Mouse (Mus musculus): ENCODE results near the gene Exoc4. TPM values are rescaled to one million over a fixed set of nuclear protein-coding genes. Genes with fewer than 3 reads are reported as not detected.

The Exoc4 gene
- polyA plus RNA-seq, 1 experiment from 2014 or later: 33.1 TPM

DNA sequence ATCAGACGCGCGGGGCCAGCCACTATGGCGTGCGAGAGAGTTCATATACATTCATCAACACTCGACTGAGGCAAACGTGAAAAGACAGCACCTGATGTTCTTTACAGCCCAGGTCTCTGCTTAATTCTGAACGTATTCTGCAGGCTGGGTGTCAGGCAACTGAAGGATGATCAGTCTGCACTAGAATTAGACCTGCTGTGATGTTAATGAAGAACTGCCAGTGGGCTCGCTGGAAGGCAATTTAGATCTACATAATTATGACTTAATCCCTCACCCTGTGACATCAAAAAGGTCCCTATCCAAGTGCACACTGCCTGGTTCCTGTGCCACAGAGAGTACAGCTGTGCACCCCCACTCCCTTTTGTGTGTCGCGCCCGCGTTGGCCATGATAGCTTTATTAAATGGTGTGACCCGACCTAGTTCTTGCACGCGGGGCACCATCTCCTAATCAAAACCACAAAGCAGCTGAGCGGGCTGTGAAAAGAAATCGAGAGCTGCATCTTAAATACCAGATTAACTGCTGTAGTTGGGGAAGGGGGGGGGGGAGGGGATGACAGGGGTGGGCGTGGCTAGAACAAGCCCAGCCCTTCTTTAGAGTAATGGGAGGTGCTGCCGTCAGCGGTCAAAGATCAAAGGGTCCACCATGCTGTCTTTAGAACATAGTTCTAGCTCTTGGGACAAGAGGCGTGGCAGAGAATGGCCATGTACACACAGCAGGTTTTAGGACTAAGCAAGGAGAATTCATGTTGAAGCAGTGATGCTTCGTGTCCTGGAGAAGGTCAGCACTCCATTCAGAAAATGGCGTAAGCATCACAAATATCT, 743.5 kb downstream of the Exoc4 start:
- 56% methylated on average over 24 of the region's 24 CpGs for WGBS

DNA sequence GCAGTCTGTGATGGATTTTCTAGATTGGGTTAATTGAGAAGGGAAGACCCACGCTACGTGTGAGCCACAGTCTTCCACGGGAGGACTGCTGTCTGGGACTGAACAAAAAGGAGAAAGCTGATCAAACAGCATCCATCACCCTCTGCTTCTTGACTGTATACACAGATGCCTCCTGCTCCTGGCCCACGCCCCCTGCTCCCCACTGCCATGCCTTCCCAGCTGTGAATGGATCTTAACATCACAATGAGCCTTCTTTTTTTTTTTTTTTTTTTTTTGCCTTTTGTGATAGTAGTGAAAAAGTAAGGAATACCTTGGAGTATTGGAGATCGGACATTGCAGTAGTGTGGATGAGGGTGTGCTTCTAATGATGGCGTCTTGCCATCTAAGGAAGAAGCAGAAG, 745.0 kb downstream of the Exoc4 start:
- no peak for DNase-seq
- TF ChIP-seq CTCF (IDR thresholded peaks at IDR 0.05; ENCODE audit: low read depth): no peak
- no peak overlapping the region for H3K9ac ChIP-seq
- no peaks in the 10 kb centered on the region for H3K27me3 ChIP-seq (ENCODE audit: insufficient read depth, low read length)
- no peak overlapping the region for H3K4me3 ChIP-seq (ENCODE audit: low read depth, low read length)
- no peak overlapping the region for H3K4me2 ChIP-seq
- no peaks in the 10 kb centered on the region for H3K36me3 ChIP-seq (ENCODE audit: insufficient read depth)
- H3K27ac ChIP-seq (ENCODE audit: low read depth): no peak overlapping the region
- H3K9me3 ChIP-seq (ENCODE audit: low read depth, low read length): no peaks in the 10 kb centered on the region
- WGBS: 46% methylated on average over 6 of the region's 6 CpGs
- H3K4me1 ChIP-seq (ENCODE audit: insufficient read depth): no peaks in the 10 kb centered on the region
- no peak for ATAC-seq (ENCODE audit: insufficient read depth)

More for the DNA sequence above, 743.5 kb downstream of the Exoc4 start:
- no peak overlapping the region for H3K4me2 ChIP-seq
- H3K9ac ChIP-seq: no peak overlapping the region
- no peak for ATAC-seq (ENCODE audit: insufficient read depth)
- H3K27me3 ChIP-seq (ENCODE audit: insufficient read depth, low read length): no peaks in the 10 kb centered on the region
- no peak for TF ChIP-seq CTCF (IDR thresholded peaks at IDR 0.05; ENCODE audit: low read depth)
- no peaks in the 10 kb centered on the region for H3K4me1 ChIP-seq (ENCODE audit: insufficient read depth)
- no peak for DNase-seq
- no peak overlapping the region for H3K27ac ChIP-seq (ENCODE audit: low read depth)
- no peaks in the 10 kb centered on the region for H3K36me3 ChIP-seq (ENCODE audit: insufficient read depth)
- H3K9me3 ChIP-seq (ENCODE audit: low read depth, low read length): no peaks in the 10 kb centered on the region
- H3K4me3 ChIP-seq (ENCODE audit: low read depth, low read length): no peak overlapping the region

DNA sequence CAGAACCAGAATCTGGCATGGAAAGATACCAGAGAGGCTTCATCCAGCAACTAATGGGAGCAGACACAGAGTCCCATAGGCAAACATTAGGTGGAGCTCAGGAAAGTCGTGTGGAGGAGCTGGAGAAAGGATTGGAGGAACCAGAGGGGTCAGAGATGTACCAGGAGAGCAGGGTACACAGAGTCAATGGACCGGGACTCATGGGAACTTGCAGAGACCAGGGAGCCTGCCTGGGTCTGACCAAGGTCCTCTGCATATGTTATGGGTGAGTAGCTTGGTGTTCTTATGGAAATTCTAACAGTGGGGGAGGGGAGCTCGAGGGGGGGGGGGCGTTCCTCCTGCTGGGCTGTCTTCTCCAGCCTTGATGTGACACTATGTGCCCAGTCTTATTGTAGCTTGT, 749.7 kb downstream of the Exoc4 start:
- no peak overlapping the region for H3K9ac ChIP-seq
- H3K36me3 ChIP-seq (ENCODE audit: insufficient read depth): no peaks in the 10 kb centered on the region
- no peak for ATAC-seq (ENCODE audit: insufficient read depth)
- TF ChIP-seq CTCF (IDR thresholded peaks at IDR 0.05; ENCODE audit: low read depth): no peak
- no peak overlapping the region for H3K4me3 ChIP-seq (ENCODE audit: low read depth, low read length)
- no peak overlapping the region for H3K27ac ChIP-seq (ENCODE audit: low read depth)
- DNase-seq: no peak
- H3K9me3 ChIP-seq (ENCODE audit: low read depth, low read length): no peaks in the 10 kb centered on the region
- WGBS: 23% methylated on average over 4 of the region's 4 CpGs
- no peaks in the 10 kb centered on the region for H3K4me1 ChIP-seq (ENCODE audit: insufficient read depth)
- no peak overlapping the region for H3K4me2 ChIP-seq
- H3K27me3 ChIP-seq (ENCODE audit: insufficient read depth, low read length): no peaks in the 10 kb centered on the region

DNA sequence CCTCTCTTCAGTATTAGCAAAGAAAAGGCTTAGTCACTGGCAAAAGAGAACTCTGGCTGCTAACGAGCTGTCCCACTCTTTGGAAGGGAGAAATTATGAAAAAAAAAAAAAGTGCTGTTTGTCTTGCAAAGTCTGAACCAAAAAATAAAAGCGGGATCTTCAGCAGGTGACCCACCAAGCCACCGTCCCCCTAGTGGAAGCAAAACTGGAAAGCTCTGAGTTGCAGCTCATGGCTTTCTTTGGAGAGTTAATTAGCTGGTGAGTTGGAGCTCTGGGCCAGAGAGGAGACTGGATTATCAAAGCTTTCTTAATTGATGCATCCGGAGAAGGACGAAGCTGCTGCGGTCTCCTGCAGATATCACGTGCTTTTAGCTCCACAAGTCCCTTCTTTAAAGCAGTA, 750.6 kb downstream of the Exoc4 start:
- ATAC-seq (ENCODE audit: insufficient read depth) (no peak), DNase-seq (no peak)
- no peak overlapping the region for H3K4me3 ChIP-seq (ENCODE audit: low read depth, low read length)
- no peak overlapping the region for H3K4me2 ChIP-seq
- no peak overlapping the region for H3K27ac ChIP-seq (ENCODE audit: low read depth)
- H3K4me1 ChIP-seq (ENCODE audit: insufficient read depth): no peaks in the 10 kb centered on the region
- H3K36me3 ChIP-seq (ENCODE audit: insufficient read depth): no peaks in the 10 kb centered on the region
- 30% methylated on average over 7 of the region's 7 CpGs for WGBS
- no peaks in the 10 kb centered on the region for H3K27me3 ChIP-seq (ENCODE audit: insufficient read depth, low read length)
- H3K9me3 ChIP-seq (ENCODE audit: low read depth, low read length): no peaks in the 10 kb centered on the region
- TF ChIP-seq CTCF (IDR thresholded peaks at IDR 0.05; ENCODE audit: low read depth): no peak
- no peak overlapping the region for H3K9ac ChIP-seq

DNA sequence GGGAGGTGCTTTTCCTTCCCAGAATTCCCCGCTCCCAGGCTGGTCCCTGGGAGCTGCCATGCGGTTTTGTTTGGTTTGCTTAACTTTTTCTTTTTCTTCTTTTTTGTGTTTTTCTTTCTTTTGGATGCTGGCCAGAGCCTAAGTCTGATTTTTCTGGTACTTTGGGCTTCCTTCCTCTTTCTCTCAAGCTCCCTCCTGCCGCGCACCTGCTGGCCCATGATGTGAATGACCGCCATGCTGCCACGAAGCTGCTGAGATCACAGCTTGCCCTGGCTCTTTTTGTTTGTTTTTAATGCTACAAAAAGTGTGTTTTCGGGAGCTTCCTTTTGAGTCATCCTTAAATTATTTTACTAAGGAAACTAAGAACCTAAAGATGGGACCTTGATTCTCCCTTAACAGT, 751.8 kb downstream of the Exoc4 start:
- DNase-seq (no peak), ATAC-seq (ENCODE audit: insufficient read depth) (no peak)
- Histone ChIP-seq H3K4me3 (ENCODE audit: low read depth, low read length) (no peak overlapping the region), H3K36me3 (ENCODE audit: insufficient read depth) (no peaks in the 10 kb centered on the region), H3K4me1 (ENCODE audit: insufficient read depth) (no peaks in the 10 kb centered on the region), H3K27me3 (ENCODE audit: insufficient read depth, low read length) (no peaks in the 10 kb centered on the region), H3K9ac (no peak overlapping the region), H3K27ac (ENCODE audit: low read depth) (no peak overlapping the region), H3K9me3 (ENCODE audit: low read depth, low read length) (no peaks in the 10 kb centered on the region), H3K4me2 (no peak overlapping the region)
- WGBS: 84% methylated on average over 7 of the region's 7 CpGs
- no peak for TF ChIP-seq CTCF (IDR thresholded peaks at IDR 0.05; ENCODE audit: low read depth)

DNA sequence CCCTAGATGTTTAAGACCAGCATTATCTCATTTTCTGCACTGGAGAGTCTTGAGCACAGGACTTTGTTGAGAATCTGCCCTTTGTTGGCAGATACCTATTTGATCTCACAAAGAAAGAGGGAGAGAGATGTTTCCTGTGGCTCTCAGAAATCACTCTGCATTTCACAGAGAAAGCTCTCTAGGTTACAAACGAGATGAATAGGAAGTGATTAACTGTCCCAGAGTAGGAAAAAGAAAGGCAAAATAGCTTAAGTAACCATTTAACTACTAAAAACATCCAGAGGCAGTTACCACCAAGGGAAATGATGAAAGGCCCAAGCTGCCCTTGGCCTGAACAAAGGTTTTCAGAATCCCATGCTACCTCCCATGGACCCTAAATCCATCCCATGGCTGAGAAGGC, 754.1 kb downstream of the Exoc4 start:
- Histone ChIP-seq H3K27ac (ENCODE audit: low read depth) (no peak overlapping the region), H3K4me1 (ENCODE audit: insufficient read depth) (no peaks in the 10 kb centered on the region), H3K27me3 (ENCODE audit: insufficient read depth, low read length) (no peaks in the 10 kb centered on the region), H3K4me3 (ENCODE audit: low read depth, low read length) (no peak overlapping the region), H3K36me3 (ENCODE audit: insufficient read depth) (no peaks in the 10 kb centered on the region), H3K9ac (no peak overlapping the region), H3K9me3 (ENCODE audit: low read depth, low read length) (no peaks in the 10 kb centered on the region), H3K4me2 (no peak overlapping the region)
- no peak for ATAC-seq (ENCODE audit: insufficient read depth)
- no peak for TF ChIP-seq CTCF (IDR thresholded peaks at IDR 0.05; ENCODE audit: low read depth)
- WGBS: 33% methylated on average over 1 of the region's 1 CpGs
- DNase-seq: no peak

DNA sequence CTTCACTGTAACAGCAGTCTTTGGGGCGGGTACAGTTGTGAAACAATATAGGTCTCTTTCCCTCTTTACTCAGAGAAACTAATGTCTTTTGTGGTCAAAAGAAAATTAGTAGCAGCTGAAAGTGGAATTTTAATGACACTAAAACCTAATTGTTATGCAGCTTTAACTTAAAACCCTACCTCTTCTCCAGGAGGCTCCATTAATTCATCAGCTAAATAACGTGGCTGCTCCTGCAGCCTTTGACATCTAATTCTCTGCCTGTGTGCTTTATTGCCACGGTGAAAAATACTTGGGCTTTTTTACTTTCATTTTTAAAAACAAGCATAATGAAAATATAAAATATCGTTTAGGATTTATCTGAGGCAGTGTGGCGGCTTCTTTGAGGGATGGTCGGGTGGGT, 764.6 kb downstream of the Exoc4 start:
- ATAC-seq (ENCODE audit: insufficient read depth): no peak
- no peak overlapping the region for H3K4me3 ChIP-seq (ENCODE audit: low read depth, low read length)
- WGBS: 73% methylated on average over 6 of the region's 6 CpGs

More for the DNA sequence above, 764.6 kb downstream of the Exoc4 start:
- Histone ChIP-seq H3K9me3 (ENCODE audit: low read depth, low read length) (no peaks in the 10 kb centered on the region), H3K4me2 (no peak overlapping the region), H3K9ac (no peak overlapping the region), H3K36me3 (ENCODE audit: insufficient read depth) (no peaks in the 10 kb centered on the region), H3K27ac (ENCODE audit: low read depth) (no peak overlapping the region), H3K27me3 (ENCODE audit: insufficient read depth, low read length) (no peaks in the 10 kb centered on the region), H3K4me1 (ENCODE audit: insufficient read depth) (no peaks in the 10 kb centered on the region)
- DNase-seq: no peak
- no peak for TF ChIP-seq CTCF (IDR thresholded peaks at IDR 0.05; ENCODE audit: low read depth)

Other genes starting within 250 kb of the Exoc4 start
- gene Chchd3, start 188.8 kb upstream of the Exoc4 start, polyA plus RNA-seq (2014; fragmentation: Nextera tagmentation; extraction: Ambion mirVana): 103 and 111 TPM in 2 replicates

Measured in lung, embryonic 14.5 days (tissue).